Mouse (Mus musculus) small intestine, adult 2 months (tissue): ENCODE measurements at regions not wholly inside any gene's neighbourhood (a gene's known extent, or its start where the extent isn't known, plus 50 kb on each side); places are given as distances from the start of the nearest gene placed in this dataset.

ENCODE experiments used
- H3K27ac ChIP-seq: fragments of 200-500 bp; 2 replicates; pipeline ENCODE4 v1.5.1; 2012; ENCODE audit warnings: low read depth, low read length, control low read depth, inconsistent platforms; ENCODE audit not compliant: insufficient read depth
- H3K27me3 ChIP-seq: fragments of 200-500 bp; 2 replicates; pipeline ENCODE4 v1.6.1; 2012; ENCODE audit warnings: mild to moderate bottlenecking, moderate library complexity, low read length, inconsistent platforms; ENCODE audit not compliant: control insufficient read depth, insufficient read depth
- H3K36me3 ChIP-seq: fragments of 200-500 bp; 2 replicates; pipeline ENCODE4 v1.6.1; 2012; ENCODE audit warnings: mild to moderate bottlenecking, low read length, control low read depth, inconsistent platforms; ENCODE audit not compliant: control insufficient read depth, insufficient read depth
- H3K4me1 ChIP-seq: fragments of 200-500 bp; 2 replicates; pipeline ENCODE4 v1.6.1; 2012; ENCODE audit warnings: low read length, inconsistent platforms, mixed read lengths; ENCODE audit not compliant: control insufficient read depth, insufficient read depth, insufficient read length
- H3K4me3 ChIP-seq: fragments of 200-500 bp; 2 replicates; pipeline ENCODE4 v1.5.1; 2012; ENCODE audit warnings: low read depth, mild to moderate bottlenecking, control low read depth, inconsistent platforms, low read length, moderate library complexity
- CTCF ChIP-seq: fragments of 200-500 bp; IDR thresholded peaks from 2 replicates; pipeline ENCODE4 v1.5.1; 2012; ENCODE audit warnings: low read depth, mild to moderate bottlenecking, control low read depth, inconsistent platforms, low read length, moderate library complexity, mixed read lengths; ENCODE audit not compliant: insufficient replicate concordance, insufficient read length; ENCODE audit errors: extremely low read depth
- POLR2A ChIP-seq: fragments of 200-500 bp; IDR thresholded peaks from 2 replicates; pipeline ENCODE4 v1.6.1; 2012; ENCODE audit warnings: low read depth, mild to moderate bottlenecking, control low read depth, inconsistent platforms, low read length, moderate library complexity
- WGBS: fragments of 180-500 bp; shearing (Covaris S2); methylation state at CpG from one replicate; pipeline ENCODE4 v1.1.7; 2018; 5-methylcytosine and 5-hydroxymethylcytosine counted together

- Histone ChIP-seq H3K27me3 (no peaks in the 10 kb centered on the region), H3K4me1 (no peaks in the 10 kb centered on the region), H3K36me3 (no peaks in the 10 kb centered on the region), H3K4me3 (no peak overlapping the region), H3K27ac (no peak overlapping the region)
- TF ChIP-seq POLR2A (no peak), CTCF (no peak)
- whole genome bisulfite sequencing, result 93% methylated on average over 6 of the region's 6 CpGs
Measured at GRCm38 (mm10) chr1:190047201-190047600, 123.3 kb downstream of the Prox1 start.

- peak; percentile 34; the same call in 1 of the 2 replicates for TF ChIP-seq CTCF
- TF ChIP-seq POLR2A, result no peak
- Histone ChIP-seq H3K27me3 (no peaks in the 10 kb centered on the region), H3K27ac (no peak overlapping the region), H3K4me3 (no peak overlapping the region), H3K4me1 (no peaks in the 10 kb centered on the region), H3K36me3 (no peaks in the 10 kb centered on the region)
- WGBS, result 43% methylated on average over 1 of the region's 1 CpGs
Measured at GRCm38 (mm10) chr1:190045797-190046196, 123.6 kb upstream of the Smyd2 start.

DNA sequence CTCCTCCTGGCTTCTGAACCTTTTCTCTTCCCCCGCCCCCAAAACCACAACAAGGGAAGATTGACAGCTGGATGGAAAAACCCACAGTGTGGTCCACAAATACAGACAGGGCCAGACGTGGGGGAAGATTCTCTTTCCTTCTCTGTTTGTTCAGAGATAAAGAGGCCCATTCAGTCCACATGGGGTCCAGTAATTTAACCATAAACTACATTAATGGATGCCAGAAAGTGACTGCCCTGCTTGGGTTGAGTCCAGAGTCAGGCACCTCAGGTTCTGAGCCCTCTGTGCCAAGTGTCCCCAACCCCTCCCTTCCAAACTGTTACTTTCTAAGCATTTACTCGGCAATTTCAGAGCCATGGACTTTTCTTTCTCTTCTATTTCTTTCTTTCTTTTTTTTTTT lies 121.9 kb upstream of the Smyd2 start:
- H3K36me3 ChIP-seq, result no peaks in the 10 kb centered on the region
- H3K27me3 ChIP-seq, result no peaks in the 10 kb centered on the region
- H3K4me1 ChIP-seq, result no peaks in the 10 kb centered on the region
- TF ChIP-seq CTCF (no peak), POLR2A (no peak)
- H3K4me3 ChIP-seq, result no peak overlapping the region
- WGBS, result 23% methylated on average over 3 of the region's 3 CpGs
- H3K27ac ChIP-seq, result no peak overlapping the region

DNA sequence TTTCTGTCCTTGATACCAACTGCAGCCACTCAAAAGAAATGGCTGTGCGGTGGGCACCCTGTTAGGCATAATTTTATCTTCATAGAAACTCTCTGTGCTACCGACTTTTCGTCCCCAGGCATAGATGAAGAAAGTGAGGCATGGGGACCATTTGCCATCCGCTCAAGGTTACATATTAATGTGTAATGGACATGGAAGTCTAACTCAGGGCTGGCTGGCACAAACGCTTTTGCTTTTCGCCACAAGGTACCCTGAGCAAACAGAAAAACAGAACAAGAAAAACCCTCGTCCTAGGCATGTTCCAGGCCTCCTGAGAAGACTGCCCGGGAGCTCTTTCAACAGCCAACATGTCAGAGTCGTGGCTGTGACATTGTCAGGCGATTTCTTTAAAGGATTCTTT lies 121.0 kb upstream of the Smyd2 start:
- TF ChIP-seq CTCF (no peak), POLR2A (no peak)
- Histone ChIP-seq H3K4me1 (no peaks in the 10 kb centered on the region), H3K27me3 (no peaks in the 10 kb centered on the region), H3K4me3 (no peak overlapping the region), H3K36me3 (no peaks in the 10 kb centered on the region), H3K27ac (no peak overlapping the region)
- 79% methylated on average over 10 of the region's 10 CpGs for WGBS

DNA sequence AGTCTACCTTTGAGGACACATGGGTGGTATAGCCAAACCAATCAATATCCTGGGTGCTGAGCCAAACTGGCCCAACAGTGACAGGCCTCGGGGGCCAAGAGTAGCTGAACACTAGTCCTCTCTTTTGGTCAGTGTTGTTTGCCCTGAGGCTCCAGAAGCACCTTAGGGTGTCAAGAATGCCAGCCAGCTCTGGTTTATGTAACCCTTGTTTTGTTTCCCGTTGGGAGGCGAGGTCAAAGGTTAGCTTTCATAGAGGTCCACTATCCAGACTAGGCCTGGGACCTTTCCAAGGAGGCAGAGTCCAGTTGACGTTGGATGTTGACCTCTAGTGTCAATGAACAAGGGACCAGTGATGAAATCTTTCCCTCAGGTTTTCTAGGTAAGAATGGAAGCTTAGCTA lies 120.0 kb upstream of the Smyd2 start:
- Histone ChIP-seq H3K4me1 (no peaks in the 10 kb centered on the region), H3K4me3 (no peak overlapping the region), H3K27ac (no peak overlapping the region), H3K36me3 (no peaks in the 10 kb centered on the region), H3K27me3 (no peaks in the 10 kb centered on the region)
- TF ChIP-seq CTCF (no peak), POLR2A (no peak)
- WGBS, result 42% methylated on average over 4 of the region's 4 CpGs

DNA sequence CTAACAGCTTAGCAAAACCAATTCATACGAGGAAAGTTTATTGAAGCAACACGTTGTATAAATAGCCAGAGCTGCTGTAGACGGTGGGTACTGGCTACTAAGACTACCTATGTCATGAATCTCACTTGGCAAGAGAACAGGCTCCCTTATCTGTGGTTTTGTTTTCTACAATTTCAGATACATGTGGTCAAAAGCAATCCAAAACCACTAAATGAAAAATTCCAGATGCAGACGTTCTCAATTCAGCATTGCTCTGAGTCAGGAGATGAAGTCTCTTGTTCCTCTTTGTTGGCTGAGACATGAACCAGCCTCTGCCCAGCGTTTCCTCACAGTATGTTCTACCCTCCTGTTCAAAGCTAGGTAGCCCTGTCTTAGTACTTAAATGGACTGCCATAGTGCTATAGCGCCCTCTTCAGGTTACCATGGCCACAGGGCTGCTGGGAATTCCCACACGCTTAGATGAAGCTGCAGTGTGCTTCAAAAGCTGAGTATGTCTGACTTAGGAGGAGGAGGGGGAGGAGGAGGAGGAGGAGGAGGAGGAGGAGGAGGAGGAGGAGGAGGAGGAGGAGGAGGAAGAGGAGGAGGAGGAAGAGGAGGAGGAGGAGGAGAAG lies 119.0 kb upstream of the Smyd2 start:
- no peak for TF ChIP-seq CTCF
- TF ChIP-seq POLR2A, result no peak
- no peak overlapping the region for H3K4me3 ChIP-seq
- H3K27me3 ChIP-seq, result no peaks in the 10 kb centered on the region
- no peaks in the 10 kb centered on the region for H3K4me1 ChIP-seq
- 62% methylated on average over 7 of the region's 7 CpGs for WGBS
- H3K27ac ChIP-seq, result no peak overlapping the region
- no peaks in the 10 kb centered on the region for H3K36me3 ChIP-seq

GRCm38 (mm10) chr1:190038046-190038445 lies 115.9 kb upstream of the Smyd2 start:
- TF ChIP-seq POLR2A (no peak), CTCF (no peak)
- H3K36me3 ChIP-seq, result no peaks in the 10 kb centered on the region
- no peak overlapping the region for H3K27ac ChIP-seq
- H3K4me3 ChIP-seq, result no peak overlapping the region
- whole genome bisulfite sequencing, result 19% methylated on average over 5 of the region's 5 CpGs
- no peaks in the 10 kb centered on the region for H3K27me3 ChIP-seq
- H3K4me1 ChIP-seq, result 0 out of 2 replicates have a peak, but pooled peaks cover 2% of the 10 kb centered on the region

DNA sequence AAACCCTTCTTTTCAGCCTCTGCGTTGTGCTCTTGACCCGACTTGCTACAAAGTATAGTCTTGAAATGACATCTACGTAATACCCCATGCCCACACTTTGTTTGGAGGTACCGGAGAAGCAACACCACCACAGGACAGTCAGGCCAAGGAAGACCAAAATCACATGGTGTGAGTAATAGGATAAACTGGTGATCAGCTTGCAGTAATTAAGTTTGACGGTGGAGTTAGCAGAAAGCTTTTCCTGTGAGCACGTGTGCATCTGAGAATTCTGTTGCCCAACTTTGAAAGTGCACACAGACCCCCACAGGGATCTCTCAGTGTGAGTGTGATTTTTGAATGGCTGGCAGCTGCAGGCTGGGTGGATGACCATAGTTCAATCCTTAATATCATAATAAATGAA lies 114.6 kb upstream of the Smyd2 start:
- no peaks in the 10 kb centered on the region for H3K27me3 ChIP-seq
- 0 out of 2 replicates have a peak, but pooled peaks cover 2% of the 10 kb centered on the region for H3K4me1 ChIP-seq
- WGBS, result 86% methylated on average over 6 of the region's 6 CpGs
- TF ChIP-seq POLR2A, result no peak
- TF ChIP-seq CTCF, result no peak
- H3K27ac ChIP-seq, result no peak overlapping the region
- H3K4me3 ChIP-seq, result no peak overlapping the region
- H3K36me3 ChIP-seq, result no peaks in the 10 kb centered on the region
